8 mouse cellular contexts compared by ENCODE assay signal in genomic region chr17:46265918-46266618, GRCm38 (mm10). TPM values are rescaled to one million over a fixed set of nuclear protein-coding genes. Genes with fewer than 3 reads are reported as not detected.
DNase-seq lines count a peak whose midpoint lies in the region; ATAC-seq and TF ChIP-seq lines count a peak whose summit lies in the region.

No protein-coding gene starts in this region.

- no peak overlapping the region for H3K27ac ChIP-seq in forebrain, embryonic 14.5 days (ENCODE audit: low read depth, low read length)
- no peak overlapping the region for H3K27ac ChIP-seq in hindbrain, embryonic 11.5 days (ENCODE audit: low read depth, low read length)
- peak overlapping the region; percentile 79 for H3K27ac ChIP-seq in lung, postnatal 0 days (ENCODE audit: low read length)

- H3K4me3 ChIP-seq in G1E (ENCODE audit: low read depth, low read length): no peak overlapping the region
- H3K4me3 ChIP-seq in forebrain, embryonic 14.5 days (ENCODE audit: low read depth, low read length): no peak overlapping the region
- no peak overlapping the region for H3K4me3 ChIP-seq in hindbrain, embryonic 11.5 days (ENCODE audit: low read depth, low read length)
- H3K4me3 ChIP-seq in lung, postnatal 0 days (ENCODE audit: low read depth, low read length): no peak overlapping the region

- peak; percentile 40 for ATAC-seq in G1E (ENCODE audit: extremely low read depth, insufficient number of reproducible peaks, low FRiP score, poor library complexity, severe bottlenecking)
- peak; percentile 74 for ATAC-seq in forebrain, embryonic 14.5 days
- ATAC-seq in hindbrain, embryonic 11.5 days (ENCODE audit: low FRiP score): peak; percentile 48; the same call in 1 of the 2 replicates
- ATAC-seq in lung, postnatal 0 days: peak; percentile 92

- H3K9ac ChIP-seq in forebrain, embryonic 14.5 days (ENCODE audit: low read length): no peak overlapping the region
- no peak overlapping the region for H3K9ac ChIP-seq in hindbrain, embryonic 11.5 days (ENCODE audit: low read depth, low read length)
- 0 out of 2 replicates have a peak overlapping the region, but pooled peaks have one; percentile 3 for H3K9ac ChIP-seq in lung, postnatal 0 days (replicated peaks; ENCODE audit: low read depth)

- peak; percentile 73 for TF ChIP-seq CTCF in G1E (IDR thresholded peaks at IDR 0.05; ENCODE audit: low read depth, low read length)
- peak; percentile 93 for TF ChIP-seq CTCF in lung, postnatal 0 days (IDR thresholded peaks at IDR 0.05)

- H3K36me3 ChIP-seq in G1E (replicated peaks): peaks cover 99% of the 10 kb centered on the region
- H3K36me3 ChIP-seq in forebrain, embryonic 14.5 days (ENCODE audit: control insufficient read depth, insufficient read depth, low read length): peaks cover 50% of the 10 kb centered on the region
- peaks cover 5% of the 10 kb centered on the region; the same call in 1 of the 2 replicates for H3K36me3 ChIP-seq in hindbrain, embryonic 11.5 days (ENCODE audit: control insufficient read depth, insufficient read depth, low read length)
- H3K36me3 ChIP-seq in lung, postnatal 0 days (ENCODE audit: insufficient read depth, low read length): peaks cover 29% of the 10 kb centered on the region; the same call in 1 of the 2 replicates

- H3K4me1 ChIP-seq in G1E (ENCODE audit: insufficient read depth, low read depth, low read length): peaks cover 22% of the 10 kb centered on the region
- no peaks in the 10 kb centered on the region for H3K4me1 ChIP-seq in forebrain, embryonic 14.5 days (ENCODE audit: control insufficient read depth, insufficient read depth, low read length)
- 0 out of 2 replicates have a peak, but pooled peaks cover 2% of the 10 kb centered on the region for H3K4me1 ChIP-seq in hindbrain, embryonic 11.5 days (replicated peaks; ENCODE audit: control insufficient read depth, insufficient read depth, low read length)
- H3K4me1 ChIP-seq in lung, postnatal 0 days (ENCODE audit: insufficient read depth, low read depth, low read length): no peaks in the 10 kb centered on the region

- H3K4me2 ChIP-seq in forebrain, embryonic 14.5 days (ENCODE audit: low read length): no peak overlapping the region
- no peak overlapping the region for H3K4me2 ChIP-seq in hindbrain, embryonic 11.5 days (replicated peaks; ENCODE audit: low read depth, low read length)
- H3K4me2 ChIP-seq in lung, postnatal 0 days (replicated peaks; ENCODE audit: low read depth, low read length): no peak overlapping the region

- 28% methylated on average over 14 of the region's 14 CpGs for WGBS in forebrain, embryonic 14.5 days
- WGBS in hindbrain, embryonic 11.5 days: 27% methylated on average over 14 of the region's 14 CpGs
- 14% methylated on average over 14 of the region's 14 CpGs for WGBS in lung, postnatal 0 days

- peak; percentile 63 for DNase-seq in G1E (ENCODE audit: low spot score)
- DNase-seq in cerebellum, adult 11 months: peak; percentile 82
- peak; percentile 87 for DNase-seq in forebrain, embryonic 14.5 days (ENCODE audit: low spot score)
- DNase-seq in hindbrain, embryonic 11.5 days (ENCODE audit: low spot score): peak; percentile 86
- peak; percentile 92 to 95 for DNase-seq in layer of hippocampus, postnatal 10 days (ENCODE audit: low spot score in 2 of 2)
- DNase-seq in lung, postnatal 0 days (ENCODE audit: low spot score): peak; percentile 88
- peak; percentile 64 for DNase-seq in retina, postnatal 7 days (ENCODE audit: low read depth, low spot score)
- DNase-seq in urinary bladder, postnatal 25 days (ENCODE audit: low spot score): peak; percentile 73

- H3K9me3 ChIP-seq in G1E (replicated peaks): no peaks in the 10 kb centered on the region
- no peaks in the 10 kb centered on the region for H3K9me3 ChIP-seq in forebrain, embryonic 14.5 days (replicated peaks; ENCODE audit: control insufficient read depth, low read length)
- no peaks in the 10 kb centered on the region for H3K9me3 ChIP-seq in hindbrain, embryonic 11.5 days (ENCODE audit: control insufficient read depth, low read length)
- no peaks in the 10 kb centered on the region for H3K9me3 ChIP-seq in lung, postnatal 0 days (ENCODE audit: low read length)

- peak; percentile 54; the same call in 1 of the 2 replicates for TF ChIP-seq EP300 in lung, postnatal 0 days (IDR thresholded peaks at IDR 0.05)

- H3K27me3 ChIP-seq in G1E (ENCODE audit: insufficient read depth, low read length): no peaks in the 10 kb centered on the region
- no peaks in the 10 kb centered on the region for H3K27me3 ChIP-seq in forebrain, embryonic 14.5 days (replicated peaks; ENCODE audit: control insufficient read depth, insufficient read depth, low read length)
- H3K27me3 ChIP-seq in hindbrain, embryonic 11.5 days (ENCODE audit: control insufficient read depth, insufficient read depth, low read length): no peaks in the 10 kb centered on the region
- H3K27me3 ChIP-seq in lung, postnatal 0 days (replicated peaks; ENCODE audit: insufficient read depth, low read length): no peaks in the 10 kb centered on the region

RNA-seq across cellular contexts. Expression of gene Lrrc73, which starts 12.7 kb away (rescaled TPM):
- total RNA-seq in G1E (2014; fragmentation: Nextera tagmentation) (0.38 TPM in 1 of 2 replicates, not detected in the other), G1E (2017) (0.27 and 0.70 TPM in 2 replicates)
- 1.5 and 2.4 TPM in 2 replicates for polyA plus RNA-seq in G1E (2012)
- 9.8 and 10.6 TPM in 2 replicates for polyA plus RNA-seq in forebrain, embryonic 14.5 days (2014; fragmentation: Nextera tagmentation; extraction: Ambion mirVana)
- 3.1 and 3.4 TPM in 2 replicates for polyA plus RNA-seq in hindbrain, embryonic 11.5 days (2014; fragmentation: Nextera tagmentation; extraction: Ambion mirVana)
- total RNA-seq in layer of hippocampus, postnatal 10 days (2021): 10 to 100 TPM; 88.1 to 93.6 TPM
- 3.7 and 5.2 TPM in 2 replicates for polyA plus RNA-seq in lung, postnatal 0 days (2015; fragmentation: Nextera tagmentation; extraction: Ambion mirVana)

RNA-seq across cellular contexts. Expression of gene Tjap1, which starts 16.8 kb away (rescaled TPM):
- total RNA-seq in G1E (2014; fragmentation: Nextera tagmentation): 35.3 and 48.1 TPM in 2 replicates
- 12.9 and 13.0 TPM in 2 replicates for total RNA-seq in G1E (2017)
- 110 and 121 TPM in 2 replicates for polyA plus RNA-seq in G1E (2012)
- 22.8 and 23.9 TPM in 2 replicates for polyA plus RNA-seq in forebrain, embryonic 14.5 days (2014; fragmentation: Nextera tagmentation; extraction: Ambion mirVana)
- 43.4 and 47.4 TPM in 2 replicates for polyA plus RNA-seq in hindbrain, embryonic 11.5 days (2014; fragmentation: Nextera tagmentation; extraction: Ambion mirVana)
- total RNA-seq in layer of hippocampus, postnatal 10 days (2021): 10 to 100 TPM; 39.0 to 41.0 TPM
- polyA plus RNA-seq in lung, postnatal 0 days (2015; fragmentation: Nextera tagmentation; extraction: Ambion mirVana): 21.0 and 22.8 TPM in 2 replicates

RNA-seq across cellular contexts. Expression of gene Yipf3, which starts 18.2 kb away (rescaled TPM):
- total RNA-seq in G1E (2014; fragmentation: Nextera tagmentation): 31.3 and 32.5 TPM in 2 replicates
- total RNA-seq in G1E (2017): 28.1 and 40.0 TPM in 2 replicates
- 72.2 and 72.4 TPM in 2 replicates for polyA plus RNA-seq in G1E (2012)
- polyA plus RNA-seq in forebrain, embryonic 14.5 days (2014; fragmentation: Nextera tagmentation; extraction: Ambion mirVana): 97.5 and 102 TPM in 2 replicates
- polyA plus RNA-seq in hindbrain, embryonic 11.5 days (2014; fragmentation: Nextera tagmentation; extraction: Ambion mirVana): 64.0 and 64.7 TPM in 2 replicates
- 10 to 100 TPM; 68.7 to 70.3 TPM for total RNA-seq in layer of hippocampus, postnatal 10 days (2021)
- 185 and 199 TPM in 2 replicates for polyA plus RNA-seq in lung, postnatal 0 days (2015; fragmentation: Nextera tagmentation; extraction: Ambion mirVana)

RNA-seq across cellular contexts. Expression of gene Polr1c, which starts 18.2 kb away (rescaled TPM):
- 56.4 and 76.2 TPM in 2 replicates for total RNA-seq in G1E (2014; fragmentation: Nextera tagmentation)
- total RNA-seq in G1E (2017): 64.1 and 71.0 TPM in 2 replicates
- 17.7 and 26.6 TPM in 2 replicates for polyA plus RNA-seq in G1E (2012)
- polyA plus RNA-seq in forebrain, embryonic 14.5 days (2014; fragmentation: Nextera tagmentation; extraction: Ambion mirVana): 90.2 and 106 TPM in 2 replicates
- polyA plus RNA-seq in hindbrain, embryonic 11.5 days (2014; fragmentation: Nextera tagmentation; extraction: Ambion mirVana): 100 and 113 TPM in 2 replicates
- 10 to 100 TPM; 37.2 to 40.1 TPM for total RNA-seq in layer of hippocampus, postnatal 10 days (2021)
- 82.0 and 89.9 TPM in 2 replicates for polyA plus RNA-seq in lung, postnatal 0 days (2015; fragmentation: Nextera tagmentation; extraction: Ambion mirVana)

RNA-seq across cellular contexts. Expression of gene Dlk2, which starts 31.2 kb away (rescaled TPM):
- total RNA-seq in G1E (2014; fragmentation: Nextera tagmentation) (not detected in 2 replicates), G1E (2017) (0.22 TPM in 1 of 2 replicates, not detected in the other)
- not detected in 2 replicates for polyA plus RNA-seq in G1E (2012)
- 5.2 and 6.4 TPM in 2 replicates for polyA plus RNA-seq in forebrain, embryonic 14.5 days (2014; fragmentation: Nextera tagmentation; extraction: Ambion mirVana)
- polyA plus RNA-seq in hindbrain, embryonic 11.5 days (2014; fragmentation: Nextera tagmentation; extraction: Ambion mirVana): 1.3 and 1.8 TPM in 2 replicates
- total RNA-seq in layer of hippocampus, postnatal 10 days (2021): 10 to 100 TPM; 44.4 to 52.4 TPM
- 1.3 TPM in 2 replicates for polyA plus RNA-seq in lung, postnatal 0 days (2015; fragmentation: Nextera tagmentation; extraction: Ambion mirVana)

Comparison
In these comparisons a context has a peak if more than half of its experiments do, and no peak if none do; other contexts are left out.
1. ATAC-seq: peak in every context shown above with its lines; median percentile 92 in lung, postnatal 0 days; 74 in forebrain, embryonic 14.5 days; 48 in hindbrain, embryonic 11.5 days; 40 in G1E.